Mouse (Mus musculus) gastrocnemius, postnatal 36 days (tissue): ENCODE results near the gene Map4k4. TPM values are rescaled to one million over a fixed set of nuclear protein-coding genes. Genes with fewer than 3 reads are reported as not detected.

Source experiments
- DNase-seq, 2 experiments: peaks; one replicate each; pipeline ENCODE4 v3.0.0; 2022
- intact Hi-C: fragments of 180-260 bp; cut with DNase I; formaldehyde crosslinking; loops from one replicate; pipeline ENCODE4 v1.15.1; 2025
- total RNA-seq, 2 experiments: library from RNA; stranded (reverse); gene quantifications; 2 replicates each; pipeline ENCODE4 v1.2.3; 2021

Map4k4 gene
- total RNA-seq, 2 experiments from 2014 or later: 26.0 to 30.9 TPM

DNA sequence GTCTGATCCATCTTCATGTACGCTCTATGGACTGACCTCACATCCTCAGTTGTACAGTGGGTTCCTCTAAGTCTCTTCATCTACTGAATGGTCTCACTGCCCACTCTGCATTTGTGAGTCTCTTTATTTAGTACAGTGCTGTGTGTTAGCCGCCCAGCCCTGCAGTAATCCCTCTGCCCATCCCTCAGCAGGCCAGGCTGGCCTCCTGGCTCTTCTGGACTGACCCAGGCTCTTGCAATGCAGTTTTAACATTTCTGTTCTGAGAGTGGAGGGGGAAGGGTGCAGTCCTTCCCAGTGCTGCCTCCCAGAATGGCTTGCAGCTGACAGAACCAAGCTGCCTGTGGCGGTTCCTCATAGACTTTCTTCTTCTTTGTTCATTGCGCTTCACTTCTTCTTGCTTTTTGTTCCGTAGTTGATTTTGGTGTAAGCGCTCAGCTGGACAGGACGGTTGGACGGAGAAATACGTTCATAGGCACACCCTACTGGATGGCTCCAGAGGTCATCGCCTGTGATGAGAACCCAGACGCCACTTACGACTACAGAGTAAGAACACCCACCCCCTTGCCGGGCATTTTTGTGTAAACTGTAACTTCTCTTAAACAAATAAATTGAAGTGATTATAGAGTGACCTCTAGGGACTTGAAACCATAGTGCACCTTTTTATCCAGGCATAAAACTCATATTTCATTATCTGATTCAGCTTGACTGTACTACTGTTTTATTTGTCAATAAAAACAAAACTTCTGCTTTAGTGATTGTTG lies 82.2 kb downstream of the Map4k4 start:
- DNase-seq: no peak
- intact Hi-C loops: loop anchor here (5.0 to 10.0 kb wide), 2 partner anchors 221 to 368 kb away; no protein-coding TSS in a partner anchor

DNA sequence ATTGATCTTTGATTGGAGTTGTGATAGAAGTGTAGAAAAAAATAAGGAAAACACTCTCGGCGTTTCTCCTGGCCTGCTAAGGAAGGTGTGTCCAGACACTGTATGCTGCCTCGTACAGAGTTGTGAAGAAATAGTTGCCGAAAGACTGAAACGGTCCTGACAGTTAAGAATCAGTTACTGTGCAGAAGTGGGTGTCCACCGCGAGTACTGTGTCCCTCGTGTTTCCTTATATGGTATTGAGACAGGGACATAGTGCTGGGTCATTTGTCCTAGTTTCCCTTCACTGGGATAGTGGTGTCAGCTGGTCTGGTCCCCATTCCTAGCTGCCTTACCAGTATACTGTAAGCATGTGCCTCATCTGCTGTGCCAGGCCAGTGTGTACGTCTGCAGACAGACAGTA lies 83.6 kb downstream of the Map4k4 start:
- intact Hi-C loops: loop anchor here (5.0 to 10.0 kb wide), 2 partner anchors 222 to 370 kb away; no protein-coding TSS in a partner anchor
- DNase-seq: no peak

DNA sequence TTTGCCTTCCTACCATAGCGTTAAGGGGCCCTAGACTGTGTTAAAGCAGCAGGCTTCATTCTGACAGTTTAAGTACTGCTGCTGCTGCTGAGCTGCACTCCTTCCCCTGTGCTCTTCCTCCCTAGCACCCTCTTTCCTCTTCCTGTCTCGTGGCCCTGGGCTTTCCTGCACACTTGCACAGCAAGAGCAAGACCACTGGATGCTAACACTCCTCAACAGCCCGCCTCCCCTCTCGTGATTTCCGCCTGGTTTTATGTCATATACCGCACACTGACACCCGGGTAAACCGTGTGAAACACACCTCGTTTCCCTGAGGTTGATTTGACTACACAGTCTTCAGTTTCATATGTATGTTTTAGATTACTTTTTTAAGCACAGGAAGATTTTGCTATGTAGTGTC lies 86.1 kb downstream of the Map4k4 start:
- no peak for DNase-seq
- intact Hi-C loops: loop anchor here (10.0 kb wide), 1 partner anchor 372 kb away; no protein-coding TSS in a partner anchor

DNA sequence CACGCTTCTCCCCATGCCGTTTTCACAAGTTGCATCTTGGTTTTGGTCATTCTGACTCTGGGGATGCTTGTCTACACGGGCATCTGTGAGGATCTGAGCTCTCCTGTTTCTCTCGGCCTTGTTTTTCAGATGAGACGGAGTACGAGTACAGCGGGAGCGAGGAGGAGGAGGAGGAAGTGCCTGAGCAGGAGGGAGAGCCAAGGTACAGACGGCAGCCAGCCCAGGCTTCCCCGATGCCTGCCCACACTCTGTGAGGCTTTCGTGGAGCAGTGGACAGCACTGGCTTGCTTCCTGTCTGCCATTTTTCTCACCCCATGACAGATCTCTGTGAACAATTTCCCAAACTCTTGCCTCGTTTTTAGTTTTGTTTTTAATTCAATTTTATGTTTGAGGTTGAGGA lies 88.1 kb downstream of the Map4k4 start:
- intact Hi-C loops: loop anchor here (10.0 kb wide), 1 partner anchor 374 kb away; no protein-coding TSS in a partner anchor
- DNase-seq: no peak

DNA sequence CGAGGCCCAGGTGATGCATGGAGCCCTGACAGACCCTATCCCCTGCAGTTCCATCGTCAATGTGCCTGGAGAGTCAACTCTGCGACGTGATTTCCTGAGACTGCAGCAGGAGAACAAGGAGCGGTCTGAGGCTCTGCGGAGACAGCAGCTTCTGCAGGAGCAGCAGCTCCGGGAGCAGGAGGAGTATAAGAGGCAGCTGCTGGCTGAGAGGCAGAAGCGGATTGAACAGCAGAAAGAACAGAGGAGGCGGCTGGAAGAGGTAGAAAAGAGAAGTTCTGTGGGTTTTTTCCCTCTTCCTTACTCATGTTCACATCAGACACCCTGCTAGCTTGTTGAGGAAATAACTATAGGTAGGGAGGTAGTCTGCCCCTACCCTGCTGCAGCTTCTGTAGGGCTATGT lies 89.3 kb downstream of the Map4k4 start:
- intact Hi-C loops: no loop called here
- DNase-seq: no peak

DNA sequence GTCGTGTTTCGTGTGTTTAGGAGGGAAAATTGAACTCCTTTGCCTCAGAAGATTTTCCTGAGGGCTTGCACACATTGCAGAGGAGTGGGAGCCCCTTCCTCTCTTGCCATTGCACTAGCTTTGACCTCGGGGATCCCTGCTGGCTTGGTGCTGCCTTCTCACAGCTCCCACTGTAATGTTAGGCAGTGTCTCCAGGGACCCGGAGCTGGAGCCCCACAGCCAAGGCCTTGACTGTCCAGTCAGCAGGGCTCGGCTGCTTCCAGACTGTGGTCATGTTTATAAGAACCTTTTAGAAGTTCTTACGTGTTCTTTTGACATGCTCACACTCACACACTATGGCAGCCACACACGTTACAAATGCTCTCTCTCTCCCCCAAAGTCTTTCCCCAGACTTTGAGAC lies 93.2 kb downstream of the Map4k4 start:
- DNase-seq: no peak
- intact Hi-C loops: no loop called here

DNA sequence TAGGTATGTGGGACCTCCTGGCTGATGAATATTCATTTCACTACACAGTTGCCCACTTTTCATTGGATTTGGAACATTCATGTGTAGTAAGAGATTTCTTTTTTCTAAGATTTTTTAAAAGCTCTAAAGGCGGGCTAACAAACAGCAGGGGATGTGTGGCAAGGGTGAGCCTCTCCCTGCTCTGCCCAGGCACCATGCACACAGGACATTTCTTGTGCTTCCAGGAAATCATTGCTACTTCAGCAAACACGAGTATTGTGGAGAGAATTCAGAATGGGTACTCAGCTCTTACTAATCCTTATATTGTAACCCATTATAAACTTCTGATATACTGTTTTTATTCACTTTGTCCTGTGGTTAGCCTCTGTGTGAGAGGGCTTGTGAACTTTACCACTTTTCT lies 94.9 kb downstream of the Map4k4 start:
- DNase-seq: no peak
- intact Hi-C loops: no loop called here

DNA sequence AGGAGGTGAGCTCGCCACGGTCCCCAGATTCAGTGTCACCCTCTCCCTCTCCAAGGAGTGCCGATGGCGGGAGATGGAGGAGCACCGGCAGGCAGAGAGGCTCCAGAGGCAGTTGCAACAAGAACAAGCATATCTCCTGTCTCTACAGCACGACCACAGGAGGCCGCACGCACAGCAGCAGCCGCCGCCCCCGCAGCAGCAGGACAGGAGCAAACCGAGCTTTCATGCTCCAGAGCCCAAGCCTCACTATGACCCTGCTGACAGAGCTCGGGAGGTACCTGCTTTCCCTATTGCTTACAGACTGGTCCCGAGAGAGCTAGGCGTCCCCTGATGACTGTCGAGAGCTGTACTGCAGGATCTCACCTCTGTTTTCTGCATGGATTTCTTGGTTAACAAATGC lies 99.8 kb downstream of the Map4k4 start:
- intact Hi-C loops: loop anchor here (5.0 to 10.0 kb wide), 2 partner anchors 84 to 382 kb away; no protein-coding TSS in a partner anchor
- DNase-seq: no peak

DNA sequence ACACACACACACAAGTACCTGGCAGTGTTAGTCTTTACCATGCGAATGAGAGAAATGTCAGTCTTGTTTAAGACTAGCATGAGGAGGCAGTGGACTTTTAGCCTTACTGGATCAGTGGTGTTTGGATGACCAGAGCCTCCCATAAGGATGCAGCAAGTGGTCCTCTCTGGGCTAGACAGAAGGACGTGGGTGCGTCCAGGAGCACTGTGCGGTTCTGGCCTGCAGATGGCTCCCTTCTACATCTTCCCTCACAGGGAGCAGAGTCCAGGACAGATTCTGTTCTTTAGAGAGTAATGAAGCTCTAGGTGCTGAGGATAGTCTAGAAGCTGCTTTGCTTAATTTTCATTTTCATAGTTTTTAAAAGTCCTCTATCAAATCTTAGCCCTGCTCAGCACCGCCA lies 100.2 kb downstream of the Map4k4 start:
- DNase-seq: peak in 1 of 2 experiments; percentile 23
- intact Hi-C loops: loop anchor here (5.0 to 10.0 kb wide), 2 partner anchors 84 to 381 kb away; no protein-coding TSS in a partner anchor

DNA sequence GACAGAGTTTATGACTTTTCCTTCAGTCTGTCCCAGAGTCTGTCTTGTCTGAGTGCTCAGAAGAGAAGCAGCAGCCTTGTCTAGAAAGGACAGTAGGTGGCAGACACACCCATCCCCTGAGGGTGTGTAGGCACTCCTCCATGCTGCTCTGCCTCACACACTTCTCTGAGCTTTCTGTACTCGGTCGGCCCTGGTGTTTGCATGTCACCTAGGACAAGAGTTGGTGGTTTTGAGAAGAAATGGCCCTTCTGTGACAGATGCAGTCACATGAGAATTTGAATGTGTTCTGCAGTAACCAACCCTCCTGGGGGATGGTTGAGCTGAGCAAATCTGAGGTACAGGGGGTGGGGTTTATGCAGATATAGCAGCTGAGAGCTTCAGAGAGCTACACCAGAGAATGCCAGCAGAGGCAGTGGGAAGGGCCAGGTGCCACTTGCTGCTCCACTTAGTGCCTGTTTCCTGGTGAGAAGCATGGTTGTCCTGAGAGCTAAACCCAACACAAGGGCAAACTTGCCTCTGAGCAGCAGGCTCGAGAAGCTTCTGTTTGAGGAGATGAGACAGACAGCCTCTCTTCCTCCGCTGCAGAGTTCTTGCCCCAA lies 101.5 kb downstream of the Map4k4 start:
- intact Hi-C loops: loop anchor here (2.0 to 10.0 kb wide), 3 partner anchors 83 to 380 kb away; no protein-coding TSS in a partner anchor
- DNase-seq: no peak

DNA sequence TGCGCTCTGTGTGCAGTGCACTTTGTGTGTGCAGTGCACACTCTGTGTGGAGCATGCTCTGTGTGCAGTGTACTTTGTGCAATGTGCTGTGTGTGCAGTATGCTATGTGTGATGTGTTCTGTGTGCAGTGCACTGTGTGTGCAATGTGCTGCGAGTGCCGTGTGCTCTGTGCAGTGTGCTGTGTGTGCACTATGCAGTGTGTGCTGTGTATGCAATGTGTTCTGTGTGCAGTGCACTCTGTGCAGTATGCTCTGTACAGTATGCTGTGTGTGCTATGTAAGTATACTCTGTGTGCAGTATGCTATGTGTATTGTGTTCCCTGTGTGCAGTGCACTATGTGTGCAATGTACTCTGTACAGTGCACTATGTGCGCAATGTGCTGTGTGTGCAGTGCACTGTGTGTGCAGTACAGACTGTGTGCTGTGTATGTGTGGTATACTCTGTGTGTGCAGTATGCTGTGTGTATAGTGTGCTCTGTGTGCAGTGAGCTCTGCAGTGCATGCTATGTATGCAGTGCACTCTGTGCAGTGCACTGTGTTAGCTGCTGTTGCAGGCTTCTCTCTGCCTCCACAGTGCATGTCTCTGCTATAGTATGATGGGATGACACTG lies 105.4 kb downstream of the Map4k4 start:
- intact Hi-C loops: loop anchor here (10.0 kb wide), 1 partner anchor 79 kb away; no protein-coding TSS in a partner anchor
- no peak for DNase-seq

DNA sequence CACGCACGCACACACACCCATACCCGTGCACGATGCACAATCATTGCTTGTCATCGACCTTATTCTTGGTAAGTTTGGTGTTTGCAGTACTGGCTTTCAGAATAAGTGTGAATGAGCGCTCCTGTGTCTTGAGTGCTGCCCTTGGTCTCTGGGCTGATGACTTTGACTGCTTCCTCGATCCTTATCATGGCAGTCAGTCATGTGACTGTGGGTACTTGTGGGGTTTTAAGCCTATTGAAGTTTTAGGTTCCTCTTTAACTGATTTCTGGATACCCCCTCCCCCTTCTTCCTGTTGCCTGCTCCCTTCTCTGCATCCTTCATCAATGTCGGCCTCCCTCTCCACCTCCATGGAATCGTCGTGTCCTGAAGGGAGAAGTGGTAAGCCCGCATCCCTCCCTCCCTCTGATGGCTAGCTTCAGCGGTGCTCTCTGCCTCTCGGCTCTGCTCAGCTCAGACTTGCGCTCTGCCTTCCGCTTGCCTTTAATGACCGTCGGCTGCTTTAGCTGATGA lies 107.3 kb downstream of the Map4k4 start:
- no peak for DNase-seq
- intact Hi-C loops: loop anchor here (10.0 kb wide), 1 partner anchor 77 kb away; no protein-coding TSS in a partner anchor

DNA sequence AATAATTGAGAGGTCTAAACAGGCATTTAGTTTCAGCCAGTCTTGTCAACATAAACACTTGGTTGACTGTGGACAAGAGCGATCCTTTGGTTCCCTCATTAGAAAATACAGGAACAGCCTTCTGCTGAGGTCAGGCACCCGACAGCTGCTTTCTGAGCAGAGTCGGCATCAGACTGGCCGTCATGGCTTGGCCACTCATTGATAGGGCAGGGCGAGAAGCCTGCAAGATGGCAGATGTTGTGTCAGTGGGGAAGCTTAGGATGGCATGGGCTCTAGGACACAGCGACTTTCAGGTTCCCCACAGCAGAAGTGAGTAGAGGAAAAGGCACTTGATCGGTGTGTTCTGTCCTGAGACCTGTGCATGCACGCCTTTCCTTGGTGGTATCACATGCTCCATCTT lies 112.0 kb downstream of the Map4k4 start:
- intact Hi-C loops: no loop called here

DNA sequence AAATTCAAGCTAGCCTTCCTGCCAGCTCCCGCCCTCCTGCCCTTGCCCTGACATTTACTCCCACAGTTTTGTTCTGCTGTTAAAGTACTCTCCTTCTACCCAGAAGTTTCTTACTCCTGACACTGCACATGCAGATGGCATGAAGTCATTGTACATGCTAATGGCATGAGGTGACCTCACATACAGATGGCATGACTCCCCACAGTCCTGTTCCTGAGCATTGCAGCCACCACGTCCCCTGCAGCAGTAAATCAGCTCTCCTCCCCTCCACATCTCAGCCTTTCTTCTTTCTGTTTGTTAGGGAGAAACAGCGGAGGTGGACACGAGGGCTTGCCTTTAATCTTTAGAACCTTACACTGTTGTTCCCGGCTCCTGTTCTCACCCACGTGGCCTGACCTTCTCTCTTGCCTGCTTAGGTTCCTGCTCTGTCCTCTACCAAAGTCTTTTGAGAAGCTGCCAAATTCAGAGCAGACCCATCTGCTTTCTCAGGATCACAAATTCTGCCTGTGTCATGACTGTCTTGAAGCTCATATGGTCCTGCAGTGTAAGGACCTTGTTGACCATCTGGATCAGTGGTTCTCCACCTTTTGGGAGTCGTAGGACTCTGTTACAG lies 114.5 kb downstream of the Map4k4 start:
- no peak for DNase-seq
- intact Hi-C loops: no loop called here

More for the DNA sequence above, 112.0 kb downstream of the Map4k4 start:
- no peak for DNase-seq

DNA sequence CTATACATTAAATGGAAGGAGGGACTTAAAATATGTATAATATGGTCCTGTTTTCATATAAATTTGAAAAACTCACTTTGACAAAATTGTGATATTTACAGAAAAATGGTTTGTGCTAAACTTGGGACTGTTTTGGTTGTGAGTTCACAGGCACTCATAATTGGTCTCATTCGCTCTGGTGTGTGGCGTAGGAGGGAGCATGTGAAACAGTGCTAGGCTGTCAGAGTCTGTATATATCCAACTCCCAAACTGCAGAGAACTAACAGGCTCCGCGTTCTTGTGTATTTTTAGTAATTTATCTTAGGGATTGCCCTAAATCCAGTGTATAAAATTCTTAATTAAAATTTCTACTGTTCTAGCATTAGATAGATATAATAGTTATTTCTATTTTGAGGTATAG lies 120.9 kb downstream of the Map4k4 start:
- intact Hi-C loops: no loop called here
- no peak for DNase-seq

DNA sequence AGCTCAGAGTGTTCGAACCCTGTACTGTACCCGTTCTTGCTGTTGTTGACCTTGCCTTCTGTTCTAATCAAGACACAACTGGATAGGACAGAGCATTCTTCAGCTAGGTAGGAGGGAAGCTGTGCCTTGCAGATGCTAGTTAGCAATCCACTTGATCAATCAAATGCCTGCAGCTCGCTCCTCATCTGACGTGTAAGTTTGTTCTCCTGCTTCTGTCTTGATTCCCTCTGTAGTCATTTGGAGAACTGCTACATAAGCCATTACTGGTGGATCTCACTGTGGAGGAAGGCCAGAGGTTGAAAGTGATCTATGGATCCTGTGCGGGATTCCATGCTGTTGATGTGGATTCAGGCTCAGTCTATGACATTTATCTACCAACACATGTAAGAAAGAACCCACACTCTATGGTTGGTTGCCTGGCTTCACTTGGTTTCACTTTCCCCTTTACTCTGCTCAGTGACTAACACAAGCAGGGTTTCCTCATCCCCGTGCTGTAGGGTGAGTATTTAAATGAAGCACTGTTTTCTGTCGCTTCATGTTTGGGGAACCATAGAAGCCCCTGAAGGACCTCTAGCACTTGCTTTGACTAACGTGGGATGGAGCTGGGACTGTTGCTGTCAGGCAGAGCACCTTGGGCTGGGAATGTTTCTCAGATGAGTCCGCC lies 121.9 kb downstream of the Map4k4 start:
- no peak for DNase-seq
- intact Hi-C loops: no loop called here

DNA sequence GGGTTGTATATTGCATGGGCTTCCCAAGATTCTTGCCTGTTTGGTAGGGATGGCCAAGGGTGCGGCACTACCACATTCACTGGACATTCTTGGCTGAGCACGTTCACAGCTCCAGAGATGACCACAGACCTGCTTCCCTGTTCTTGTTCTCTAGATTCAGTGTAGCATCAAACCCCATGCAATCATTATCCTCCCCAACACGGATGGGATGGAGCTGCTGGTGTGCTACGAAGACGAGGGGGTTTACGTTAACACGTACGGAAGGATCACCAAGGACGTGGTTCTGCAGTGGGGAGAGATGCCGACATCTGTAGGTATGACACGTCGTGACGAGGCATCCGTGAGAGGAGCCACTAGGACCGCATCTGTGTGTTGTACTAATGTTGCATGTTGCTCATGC lies 122.5 kb downstream of the Map4k4 start:
- intact Hi-C loops: no loop called here
- no peak for DNase-seq

DNA sequence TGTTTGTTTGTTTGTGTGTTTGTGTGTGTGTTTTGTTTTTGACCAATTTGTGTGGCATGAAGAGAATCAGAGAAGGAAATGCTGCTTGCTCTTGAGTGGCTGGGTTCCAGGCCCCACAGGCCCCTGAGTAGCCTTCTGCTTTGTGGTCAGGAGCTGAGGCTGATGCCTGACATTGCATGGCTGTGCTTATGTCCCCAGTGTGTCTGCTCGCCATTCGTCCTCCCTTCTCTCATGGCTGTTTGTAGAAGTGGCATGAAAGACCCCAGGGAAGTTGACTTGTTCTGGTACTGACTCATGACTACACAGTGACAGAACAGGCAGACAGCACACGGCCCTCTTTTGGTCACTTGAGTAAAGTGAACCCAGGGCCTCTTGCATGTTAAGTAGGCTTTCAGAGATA lies 123.0 kb downstream of the Map4k4 start:
- no peak for DNase-seq
- intact Hi-C loops: no loop called here

DNA sequence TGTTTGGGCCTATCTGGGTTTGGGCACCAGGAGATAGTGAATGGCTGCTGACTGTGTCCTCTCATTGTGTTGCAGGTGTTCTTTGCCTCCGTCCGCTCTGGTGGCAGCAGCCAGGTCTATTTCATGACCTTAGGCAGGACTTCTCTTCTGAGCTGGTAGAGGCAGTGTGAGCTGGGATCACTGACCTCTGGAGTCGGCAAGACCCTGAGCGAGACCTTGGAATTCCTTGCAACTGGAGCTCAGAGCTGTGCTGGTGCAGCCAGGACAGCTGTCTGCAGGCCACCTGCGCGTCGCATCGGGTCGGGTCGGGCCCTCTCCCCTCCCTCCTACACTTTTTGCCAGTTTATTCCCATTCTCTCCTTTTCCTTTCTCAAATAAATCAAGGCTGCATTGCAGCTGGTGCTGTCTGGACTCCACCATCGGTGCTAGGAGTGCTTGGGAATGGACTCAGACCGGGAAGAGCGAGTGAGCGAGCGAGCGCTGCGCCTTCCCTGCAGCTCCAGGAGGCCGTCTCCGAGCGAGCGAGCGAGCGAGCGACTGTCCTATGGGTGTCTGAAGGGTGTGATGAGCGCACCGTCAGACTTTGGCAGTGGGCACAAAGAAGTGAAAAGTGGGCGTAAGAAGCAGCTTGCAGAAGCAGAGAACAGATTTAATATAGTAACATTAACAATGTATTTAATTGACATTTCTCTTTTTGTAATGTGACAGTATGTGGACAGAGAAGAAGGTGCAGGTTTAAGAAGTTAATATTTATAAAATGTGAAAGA lies 124.0 kb downstream of the Map4k4 start:
- DNase-seq: no peak
- intact Hi-C loops: no loop called here
